17 mouse cellular contexts compared by ENCODE assay signal in the genomic region with DNA sequence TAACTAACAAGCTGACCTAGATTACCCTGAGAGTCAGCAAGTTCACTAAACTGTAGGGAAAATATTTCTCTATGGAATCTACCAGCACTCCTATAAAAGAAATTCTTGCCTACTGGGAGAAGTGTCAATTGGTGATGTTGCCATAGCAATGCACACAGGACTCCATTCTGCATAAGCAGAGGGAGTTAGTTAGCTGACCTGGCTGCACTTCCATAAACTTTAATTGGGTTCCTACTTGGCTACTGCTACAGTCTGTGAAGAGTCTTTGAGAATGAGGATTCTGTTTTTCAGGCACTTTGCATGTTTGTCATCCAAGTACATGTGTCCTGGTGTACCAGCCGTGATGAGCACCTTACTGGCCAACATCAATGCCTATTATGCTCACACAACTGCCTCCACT.
"Had no signal": no experiment of that assay in that cellular context is flagged by ENCODE, and none has a peak within 500 bp of the region (broad histone marks: within the 10 kb centered on the region; RNA-seq: fewer than 3 reads in every experiment).

No protein-coding gene starts in this region.

- H3K27me3 ChIP-seq: lung, embryonic 15.5 days; midbrain, embryonic 13.5 days; midbrain, embryonic 15.5 days; neural tube, embryonic 12.5 days; stomach, embryonic 15.5 days had no signal

- H3K4me3 ChIP-seq: lung, embryonic 15.5 days; megakaryocyte, embryonic 14.5 days; midbrain, embryonic 13.5 days; midbrain, embryonic 15.5 days; neural tube, embryonic 12.5 days; stomach, embryonic 15.5 days had no signal

- ATAC-seq: lung, postnatal 0 days; midbrain, embryonic 13.5 days; midbrain, embryonic 15.5 days had no signal

- H3K9ac ChIP-seq: lung, embryonic 15.5 days; midbrain, embryonic 13.5 days; midbrain, embryonic 15.5 days; neural tube, embryonic 12.5 days; stomach, embryonic 15.5 days had no signal

- H3K4me1 ChIP-seq: lung, embryonic 15.5 days; megakaryocyte, embryonic 14.5 days; midbrain, embryonic 13.5 days; midbrain, embryonic 15.5 days; neural tube, embryonic 12.5 days; stomach, embryonic 15.5 days had no signal

- H3K4me2 ChIP-seq: lung, embryonic 15.5 days; midbrain, embryonic 11.5 days; midbrain, embryonic 13.5 days; midbrain, embryonic 15.5 days; neural tube, embryonic 12.5 days; stomach, embryonic 15.5 days had no signal

- H3K9me3 ChIP-seq: lung, embryonic 15.5 days; megakaryocyte, embryonic 14.5 days; midbrain, embryonic 13.5 days; midbrain, embryonic 15.5 days; neural tube, embryonic 12.5 days; stomach, embryonic 15.5 days had no signal

- DNase-seq: lung, adult 2 months; lung, postnatal 14 days; lung, postnatal 36 days; right cerebral cortex, postnatal 14 days; thymus, adult 2 months; thymus, postnatal 25 days; thymus, postnatal 4 days had no signal

- H3K27ac ChIP-seq: lung, embryonic 15.5 days; macrophage; midbrain, embryonic 13.5 days; midbrain, embryonic 15.5 days; neural tube, embryonic 12.5 days; stomach, embryonic 15.5 days; stomach, postnatal 0 days had no signal

- H3K36me3 ChIP-seq: lung, embryonic 15.5 days; stomach, embryonic 15.5 days had no signal
